Mouse (Mus musculus): ENCODE data around the gene Casr. TPM values are rescaled to one million over a fixed set of nuclear protein-coding genes. Genes with fewer than 3 reads are reported as not detected.

The Casr gene
- polyA plus RNA-seq, 1 experiment from 2014 or later: 0.07 TPM

GRCm38 (mm10) chr16:36555672-36556165 is 6.2 kb downstream of the Casr start:
- Histone ChIP-seq H3K36me3 (replicated peaks; ENCODE audit: control insufficient read depth, insufficient read depth) (no peaks in the 10 kb centered on the region), H3K4me3 (replicated peaks; ENCODE audit: low read length) (no peak overlapping the region), H3K4me2 (replicated peaks) (no peak overlapping the region), H3K9ac (no peak overlapping the region), H3K4me1 (replicated peaks; ENCODE audit: control insufficient read depth, insufficient read depth, low read length) (no peaks in the 10 kb centered on the region), H3K27ac (no peak overlapping the region), H3K9me3 (ENCODE audit: control insufficient read depth, low read length) (0 out of 2 replicates have a peak, but pooled peaks cover 4% of the 10 kb centered on the region), H3K27me3 (ENCODE audit: control insufficient read depth, insufficient read depth, low read length) (peaks cover 2% of the 10 kb centered on the region; the same call in 1 of the 2 replicates)
- ATAC-seq (ENCODE audit: low FRiP score) (no peak), DNase-seq (ENCODE audit: low spot score) (no peak)
- WGBS: 89% methylated on average over 10 of the region's 10 CpGs

GRCm38 (mm10) chr16:36553624-36554023 is 8.3 kb downstream of the Casr start:
- DNase-seq (ENCODE audit: low spot score): no peak
- no peak overlapping the region for H3K4me3 ChIP-seq (replicated peaks; ENCODE audit: low read length)
- H3K27ac ChIP-seq: no peak overlapping the region
- no peak for ATAC-seq (ENCODE audit: low FRiP score)
- H3K4me1 ChIP-seq (replicated peaks; ENCODE audit: control insufficient read depth, insufficient read depth, low read length): no peaks in the 10 kb centered on the region
- no peak overlapping the region for H3K4me2 ChIP-seq (replicated peaks)
- 96% methylated on average over 3 of the region's 3 CpGs for WGBS
- H3K9me3 ChIP-seq (ENCODE audit: control insufficient read depth, low read length): 0 out of 2 replicates have a peak, but pooled peaks cover 4% of the 10 kb centered on the region
- H3K27me3 ChIP-seq (ENCODE audit: control insufficient read depth, insufficient read depth, low read length): no peaks in the 10 kb centered on the region
- no peaks in the 10 kb centered on the region for H3K36me3 ChIP-seq (replicated peaks; ENCODE audit: control insufficient read depth, insufficient read depth)
- no peak overlapping the region for H3K9ac ChIP-seq

GRCm38 (mm10) chr16:36545333-36545732 is 16.6 kb downstream of the Casr start:
- Histone ChIP-seq H3K9ac (no peak overlapping the region), H3K36me3 (replicated peaks; ENCODE audit: control insufficient read depth, insufficient read depth) (no peaks in the 10 kb centered on the region), H3K27ac (no peak overlapping the region), H3K9me3 (ENCODE audit: control insufficient read depth, low read length) (no peaks in the 10 kb centered on the region), H3K4me1 (replicated peaks; ENCODE audit: control insufficient read depth, insufficient read depth, low read length) (no peaks in the 10 kb centered on the region), H3K27me3 (ENCODE audit: control insufficient read depth, insufficient read depth, low read length) (no peaks in the 10 kb centered on the region), H3K4me2 (replicated peaks) (no peak overlapping the region), H3K4me3 (replicated peaks; ENCODE audit: low read length) (no peak overlapping the region)
- ATAC-seq (ENCODE audit: low FRiP score) (no peak), DNase-seq (ENCODE audit: low spot score) (no peak)
- WGBS: 46% methylated on average over 4 of the region's 4 CpGs

- Histone ChIP-seq H3K4me3 (replicated peaks; ENCODE audit: low read length) (no peak overlapping the region), H3K4me1 (replicated peaks; ENCODE audit: control insufficient read depth, insufficient read depth, low read length) (no peaks in the 10 kb centered on the region), H3K9me3 (ENCODE audit: control insufficient read depth, low read length) (no peaks in the 10 kb centered on the region), H3K9ac (no peak overlapping the region), H3K27me3 (ENCODE audit: control insufficient read depth, insufficient read depth, low read length) (no peaks in the 10 kb centered on the region), H3K27ac (no peak overlapping the region), H3K4me2 (replicated peaks) (no peak overlapping the region), H3K36me3 (replicated peaks; ENCODE audit: control insufficient read depth, insufficient read depth) (no peaks in the 10 kb centered on the region)
- 94% methylated on average over 3 of the region's 3 CpGs for WGBS
- DNase-seq (ENCODE audit: low spot score) (no peak), ATAC-seq (ENCODE audit: low FRiP score) (no peak)
Observed at GRCm38 (mm10) chr16:36543091-36543490, 18.9 kb downstream of the Casr start.

- Histone ChIP-seq H3K36me3 (replicated peaks; ENCODE audit: control insufficient read depth, insufficient read depth) (no peaks in the 10 kb centered on the region), H3K9me3 (ENCODE audit: control insufficient read depth, low read length) (no peaks in the 10 kb centered on the region), H3K9ac (no peak overlapping the region), H3K27ac (no peak overlapping the region), H3K4me2 (replicated peaks) (no peak overlapping the region), H3K27me3 (ENCODE audit: control insufficient read depth, insufficient read depth, low read length) (no peaks in the 10 kb centered on the region), H3K4me3 (replicated peaks; ENCODE audit: low read length) (no peak overlapping the region), H3K4me1 (replicated peaks; ENCODE audit: control insufficient read depth, insufficient read depth, low read length) (no peaks in the 10 kb centered on the region)
- DNase-seq (ENCODE audit: low spot score) (no peak), ATAC-seq (ENCODE audit: low FRiP score) (no peak)
- 51% methylated on average over 6 of the region's 6 CpGs for WGBS
Observed at GRCm38 (mm10) chr16:36540834-36541233, 21.1 kb downstream of the Casr start.

GRCm38 (mm10) chr16:36532981-36533687 is 28.8 kb downstream of the Casr start:
- no peak for DNase-seq (ENCODE audit: low spot score)
- H3K27me3 ChIP-seq (ENCODE audit: control insufficient read depth, insufficient read depth, low read length): no peaks in the 10 kb centered on the region
- ATAC-seq (ENCODE audit: low FRiP score): no peak
- H3K9ac ChIP-seq: no peak overlapping the region
- H3K27ac ChIP-seq: no peak overlapping the region
- 76% methylated on average over 11 of the region's 11 CpGs for WGBS
- H3K9me3 ChIP-seq (ENCODE audit: control insufficient read depth, low read length): no peaks in the 10 kb centered on the region
- H3K4me2 ChIP-seq (replicated peaks): no peak overlapping the region
- no peak overlapping the region for H3K4me3 ChIP-seq (replicated peaks; ENCODE audit: low read length)
- H3K4me1 ChIP-seq (replicated peaks; ENCODE audit: control insufficient read depth, insufficient read depth, low read length): no peaks in the 10 kb centered on the region
- H3K36me3 ChIP-seq (replicated peaks; ENCODE audit: control insufficient read depth, insufficient read depth): no peaks in the 10 kb centered on the region

GRCm38 (mm10) chr16:36532046-36532445 is 29.9 kb downstream of the Casr start:
- no peaks in the 10 kb centered on the region for H3K4me1 ChIP-seq (replicated peaks; ENCODE audit: control insufficient read depth, insufficient read depth, low read length)
- ATAC-seq (ENCODE audit: low FRiP score) (no peak), DNase-seq (ENCODE audit: low spot score) (no peak)
- H3K36me3 ChIP-seq (replicated peaks; ENCODE audit: control insufficient read depth, insufficient read depth): no peaks in the 10 kb centered on the region
- H3K4me3 ChIP-seq (replicated peaks; ENCODE audit: low read length): no peak overlapping the region
- 56% methylated on average over 4 of the region's 4 CpGs for WGBS
- no peaks in the 10 kb centered on the region for H3K27me3 ChIP-seq (ENCODE audit: control insufficient read depth, insufficient read depth, low read length)
- H3K9me3 ChIP-seq (ENCODE audit: control insufficient read depth, low read length): no peaks in the 10 kb centered on the region
- no peak overlapping the region for H3K27ac ChIP-seq
- H3K4me2 ChIP-seq (replicated peaks): no peak overlapping the region
- H3K9ac ChIP-seq: no peak overlapping the region

GRCm38 (mm10) chr16:36531630-36532029 is 30.3 kb downstream of the Casr start:
- no peak overlapping the region for H3K4me2 ChIP-seq (replicated peaks)
- H3K4me1 ChIP-seq (replicated peaks; ENCODE audit: control insufficient read depth, insufficient read depth, low read length): no peaks in the 10 kb centered on the region
- H3K9me3 ChIP-seq (ENCODE audit: control insufficient read depth, low read length): no peaks in the 10 kb centered on the region
- DNase-seq (ENCODE audit: low spot score) (no peak), ATAC-seq (ENCODE audit: low FRiP score) (no peak)
- H3K9ac ChIP-seq: no peak overlapping the region
- H3K27ac ChIP-seq: no peak overlapping the region
- no peaks in the 10 kb centered on the region for H3K27me3 ChIP-seq (ENCODE audit: control insufficient read depth, insufficient read depth, low read length)
- no peaks in the 10 kb centered on the region for H3K36me3 ChIP-seq (replicated peaks; ENCODE audit: control insufficient read depth, insufficient read depth)
- no peak overlapping the region for H3K4me3 ChIP-seq (replicated peaks; ENCODE audit: low read length)
- WGBS: 77% methylated on average over 5 of the region's 5 CpGs

- H3K4me2 ChIP-seq (replicated peaks): no peak overlapping the region
- H3K27ac ChIP-seq: no peak overlapping the region
- DNase-seq (ENCODE audit: low spot score) (no peak), ATAC-seq (ENCODE audit: low FRiP score) (no peak)
- H3K9ac ChIP-seq: no peak overlapping the region
- H3K4me1 ChIP-seq (replicated peaks; ENCODE audit: control insufficient read depth, insufficient read depth, low read length): no peaks in the 10 kb centered on the region
- no peaks in the 10 kb centered on the region for H3K36me3 ChIP-seq (replicated peaks; ENCODE audit: control insufficient read depth, insufficient read depth)
- 83% methylated on average over 15 of the region's 15 CpGs for WGBS
- no peaks in the 10 kb centered on the region for H3K27me3 ChIP-seq (ENCODE audit: control insufficient read depth, insufficient read depth, low read length)
- H3K9me3 ChIP-seq (ENCODE audit: control insufficient read depth, low read length): no peaks in the 10 kb centered on the region
- no peak overlapping the region for H3K4me3 ChIP-seq (replicated peaks; ENCODE audit: low read length)
Observed at GRCm38 (mm10) chr16:36530566-36531552, 31.1 kb downstream of the Casr start.

Data from hindbrain, embryonic 14.5 days (tissue).